Mouse (Mus musculus) induced T-regulatory cell, adult 2 months (primary cell): ENCODE data around the gene Chst2.

Source experiments
- DNase-seq: peaks from one replicate; pipeline ENCODE4 v3.0.0-alpha.2; 2012; ENCODE audit warnings: low read depth

Gene Chst2

GRCm38 (mm10) chr9:95365882-95366281 lies 40.6 kb downstream of the Chst2 start:
- no peak for DNase-seq

DNA sequence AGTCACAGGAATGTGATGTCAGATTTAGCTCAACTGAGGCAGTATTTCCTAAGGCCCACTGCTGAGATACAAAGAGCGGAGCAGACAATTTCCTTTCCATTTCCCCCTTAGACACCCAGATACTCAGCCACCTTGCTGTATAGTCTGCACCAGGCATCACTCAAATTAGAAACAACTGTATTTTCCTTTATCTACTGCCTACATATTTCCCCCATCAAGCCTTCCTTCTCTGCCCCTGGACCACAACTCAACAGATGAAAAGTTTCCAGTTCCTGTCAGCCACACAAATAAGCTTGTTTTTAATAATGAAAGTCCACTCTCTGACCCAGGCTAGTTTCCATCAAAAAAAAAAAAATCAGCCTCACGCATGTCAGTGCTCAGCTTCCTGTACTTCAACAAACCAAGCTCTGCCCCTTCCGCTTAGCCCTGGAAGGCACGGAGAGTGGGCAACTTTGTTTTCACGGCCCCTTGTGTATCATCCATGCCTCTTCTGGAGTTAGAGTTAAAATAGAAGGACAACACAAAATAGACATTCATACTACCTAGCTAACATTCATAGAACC lies 52.6 kb downstream of the Chst2 start:
- peak; percentile 47 for DNase-seq

- DNase-seq, result no peak
These were observed 54.6 kb downstream of the Chst2 start for GRCm38 (mm10) chr9:95351968-95352367.

- peak; percentile 76 for DNase-seq
These were observed 56.0 kb downstream of the Chst2 start for GRCm38 (mm10) chr9:95350550-95350949.
